Mouse (Mus musculus) kidney, adult 11 months (tissue): Measurements from ENCODE around the gene Pom121l12.

Source experiments
- DNase-seq: peaks from one replicate; pipeline ENCODE4 v3.0.0; 2022

The Pom121l12 gene

GRCm38 (mm10) chr11:14598976-14599375, at the start of gene Pom121l12:
TSS of gene Pom121l12 (plus strand) at chr11:14599276.
- DNase-seq = no peak

- no peak for DNase-seq
These were observed 12.8 kb downstream of the Pom121l12 start for GRCm38 (mm10) chr11:14611859-14612258.
